Mouse (Mus musculus) gastrocnemius, adult 8-10 months (tissue): Measurements from ENCODE around the gene Tmem178. TPM values are rescaled to one million over a fixed set of nuclear protein-coding genes. Genes with fewer than 3 reads are reported as not detected.

ENCODE experiments used
- DNase-seq, 2 experiments: peaks; one replicate each; pipeline ENCODE4 v3.0.0; 2022; ENCODE audit warnings: low spot score in 2 of 2
- total RNA-seq, 4 experiments: library from RNA; stranded (reverse); gene quantifications; 2 replicates each; pipeline ENCODE4 v1.2.4; 2022

The Tmem178 gene
- under 1 TPM; 0.22 to 0.67 (median 0.34) TPM for total RNA-seq

DNA sequence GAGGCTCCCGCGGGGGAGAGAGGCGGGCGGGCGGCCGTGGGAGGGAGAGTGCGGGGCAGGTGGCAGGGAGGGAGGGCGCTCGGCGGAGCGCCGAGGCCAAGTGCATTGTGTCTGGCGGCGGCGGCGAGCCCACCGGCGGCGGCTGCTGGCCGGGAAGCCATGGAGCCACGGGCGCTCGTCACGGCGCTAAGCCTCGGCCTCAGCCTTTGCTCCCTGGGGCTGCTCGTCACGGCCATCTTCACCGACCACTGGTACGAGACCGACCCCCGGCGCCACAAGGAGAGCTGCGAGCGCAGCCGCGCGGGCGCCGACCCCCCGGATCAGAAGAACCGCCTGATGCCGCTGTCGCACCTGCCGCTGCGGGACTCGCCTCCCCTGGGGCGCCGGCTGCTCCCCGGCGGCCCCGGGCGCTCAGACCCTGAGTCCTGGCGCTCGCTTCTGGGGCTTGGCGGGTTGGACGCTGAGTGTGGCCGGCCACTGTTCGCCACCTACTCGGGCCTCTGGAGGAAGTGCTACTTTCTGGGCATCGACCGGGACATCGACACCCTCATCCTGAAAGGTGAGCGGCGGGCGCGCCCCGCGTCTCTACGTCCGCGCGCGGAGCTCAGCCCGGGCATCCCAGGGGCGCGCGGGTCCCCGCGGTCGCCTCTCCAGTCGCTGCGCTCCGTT lies at the start of gene Tmem178:
Gene Tmem178, plus strand, starts transcription at position 103 of the 669 bp plus-strand sequence.
- no peak for DNase-seq

GRCm38 (mm10) chr17:80896481-80896880 lies 48.0 kb upstream of the Tmem178 start:
- no peak for DNase-seq

DNA sequence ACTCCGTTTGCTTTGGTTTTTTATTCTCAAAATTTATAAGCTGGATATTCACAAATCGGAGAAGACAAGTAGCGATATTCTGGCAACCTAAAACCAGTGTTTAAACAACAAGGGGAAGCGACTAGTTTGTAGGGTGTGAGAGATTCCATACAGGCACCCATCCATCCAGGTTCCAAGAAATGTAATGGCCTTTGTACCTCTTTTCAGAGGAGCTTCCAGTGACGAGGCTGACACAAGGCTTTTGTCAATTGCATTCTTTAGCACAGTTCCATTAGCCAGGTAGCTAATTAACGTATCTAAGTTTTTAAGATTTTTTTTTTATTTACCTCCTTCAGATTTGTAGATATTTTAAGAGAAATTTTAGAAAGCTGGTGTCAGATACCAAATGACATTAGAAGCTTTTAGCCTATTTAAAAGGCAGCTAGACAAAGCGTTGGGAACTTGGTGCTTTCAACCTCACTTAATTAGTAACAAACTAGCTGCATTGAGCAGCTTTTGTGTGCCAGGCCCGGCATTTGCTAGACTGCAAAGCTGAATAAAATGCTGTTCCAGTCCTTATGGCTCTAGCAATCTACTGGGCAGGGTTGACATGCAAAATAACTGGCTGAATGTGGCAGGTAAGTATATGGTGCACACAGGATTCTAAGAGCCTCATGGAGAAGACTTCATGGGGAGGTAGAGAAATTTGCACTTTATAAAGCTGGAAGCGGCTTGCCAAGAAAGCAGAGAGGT lies 46.6 kb upstream of the Tmem178 start:
- DNase-seq = no peak

GRCm38 (mm10) chr17:80899513-80900199 lies 44.8 kb upstream of the Tmem178 start:
- no peak for DNase-seq

- no peak for DNase-seq
Observed at GRCm38 (mm10) chr17:80900200-80900520, 44.3 kb upstream of the Tmem178 start.

DNA sequence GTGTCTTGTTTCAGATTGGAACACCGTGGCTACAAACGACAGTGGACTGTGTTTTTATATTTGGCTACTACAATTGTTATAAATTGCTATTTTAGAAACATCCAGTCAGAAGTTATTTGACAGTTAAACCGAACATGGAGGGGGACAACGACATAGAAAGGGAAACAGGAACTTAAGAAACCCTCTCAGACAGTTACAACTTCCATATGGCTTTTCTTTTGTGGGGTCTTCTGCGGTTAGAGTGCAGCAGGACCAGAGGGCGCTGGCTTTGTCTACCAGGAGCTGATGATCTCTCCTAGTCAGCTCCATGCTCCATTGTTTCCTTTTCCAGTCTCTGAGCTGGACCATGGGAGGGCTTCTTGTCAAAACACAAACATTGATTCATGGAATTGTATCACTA lies 42.5 kb upstream of the Tmem178 start:
- DNase-seq = no peak

DNA sequence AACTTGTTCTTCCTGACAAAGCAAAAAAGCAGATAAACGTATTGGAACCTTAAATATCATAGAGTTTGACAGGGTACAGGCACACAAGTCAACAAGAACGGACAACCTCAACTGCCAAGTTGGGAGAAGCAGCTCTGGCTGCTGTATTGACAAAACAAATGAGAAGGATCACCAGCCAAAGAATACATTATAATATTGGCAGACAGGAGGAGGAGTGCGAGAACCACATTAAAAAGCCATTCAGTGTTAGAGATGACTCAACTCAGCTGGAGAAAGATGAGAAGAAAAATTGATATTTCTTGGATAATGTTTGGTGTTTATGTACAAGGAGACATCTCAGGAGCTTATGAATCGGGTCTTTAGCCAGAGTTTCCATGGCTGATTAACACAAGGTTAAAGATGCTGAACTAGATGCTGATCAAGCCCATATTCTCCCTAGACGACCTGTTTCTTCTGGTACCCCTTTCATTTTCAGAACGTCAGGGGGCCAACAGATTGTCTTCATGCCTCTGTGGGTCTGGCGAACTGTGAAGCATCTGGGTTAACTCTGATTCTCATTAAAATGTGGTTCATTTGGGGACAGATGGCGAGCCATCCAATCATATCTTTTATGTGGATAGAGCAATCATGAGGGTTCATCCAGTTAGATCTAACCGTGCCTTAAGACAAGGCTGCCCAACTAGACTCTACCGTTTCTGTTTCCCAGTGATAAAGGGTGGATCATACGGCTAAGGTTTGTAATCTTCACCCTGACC lies 41.1 kb upstream of the Tmem178 start:
- no peak for DNase-seq

DNA sequence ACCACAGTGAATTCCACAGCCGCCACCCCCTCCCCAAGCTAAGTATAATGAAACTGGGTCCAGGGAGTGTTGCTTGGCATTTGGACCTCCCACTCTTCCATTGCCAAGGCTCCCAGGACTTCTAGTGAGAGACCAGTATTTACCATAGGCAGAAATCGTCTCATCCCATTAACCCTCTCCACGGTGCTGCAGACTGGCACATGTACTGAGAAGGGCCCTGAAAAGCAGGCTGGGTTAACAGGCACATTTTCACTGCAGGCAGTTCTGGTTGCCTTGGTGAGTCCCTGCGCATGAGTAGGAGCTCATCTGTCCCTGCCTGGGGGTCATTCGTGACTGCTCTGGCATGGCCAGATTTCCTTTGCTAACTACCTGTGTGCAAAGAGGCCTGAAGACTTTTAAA lies 40.4 kb upstream of the Tmem178 start:
- DNase-seq = no peak

DNA sequence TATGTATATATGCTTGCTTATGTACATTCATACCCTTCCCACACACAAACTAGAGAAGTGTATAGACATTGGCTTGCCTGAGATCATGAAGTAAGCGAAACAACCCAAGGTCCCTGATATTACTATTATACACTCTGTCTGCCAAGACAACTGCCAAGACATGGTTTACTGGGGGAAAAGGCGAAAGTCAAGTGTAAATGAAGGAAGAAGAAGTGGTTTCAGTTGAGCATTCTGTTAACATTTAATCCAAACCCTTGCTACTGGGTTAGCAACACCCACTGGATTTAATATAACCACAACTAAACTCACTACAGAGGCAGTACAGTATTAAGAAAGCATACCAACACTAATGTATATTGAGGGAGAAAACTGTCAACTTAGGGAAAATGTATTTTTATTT lies 28.8 kb upstream of the Tmem178 start:
- no peak for DNase-seq

- no peak for DNase-seq
Observed at GRCm38 (mm10) chr17:80919261-80919660, 25.2 kb upstream of the Tmem178 start.

DNA sequence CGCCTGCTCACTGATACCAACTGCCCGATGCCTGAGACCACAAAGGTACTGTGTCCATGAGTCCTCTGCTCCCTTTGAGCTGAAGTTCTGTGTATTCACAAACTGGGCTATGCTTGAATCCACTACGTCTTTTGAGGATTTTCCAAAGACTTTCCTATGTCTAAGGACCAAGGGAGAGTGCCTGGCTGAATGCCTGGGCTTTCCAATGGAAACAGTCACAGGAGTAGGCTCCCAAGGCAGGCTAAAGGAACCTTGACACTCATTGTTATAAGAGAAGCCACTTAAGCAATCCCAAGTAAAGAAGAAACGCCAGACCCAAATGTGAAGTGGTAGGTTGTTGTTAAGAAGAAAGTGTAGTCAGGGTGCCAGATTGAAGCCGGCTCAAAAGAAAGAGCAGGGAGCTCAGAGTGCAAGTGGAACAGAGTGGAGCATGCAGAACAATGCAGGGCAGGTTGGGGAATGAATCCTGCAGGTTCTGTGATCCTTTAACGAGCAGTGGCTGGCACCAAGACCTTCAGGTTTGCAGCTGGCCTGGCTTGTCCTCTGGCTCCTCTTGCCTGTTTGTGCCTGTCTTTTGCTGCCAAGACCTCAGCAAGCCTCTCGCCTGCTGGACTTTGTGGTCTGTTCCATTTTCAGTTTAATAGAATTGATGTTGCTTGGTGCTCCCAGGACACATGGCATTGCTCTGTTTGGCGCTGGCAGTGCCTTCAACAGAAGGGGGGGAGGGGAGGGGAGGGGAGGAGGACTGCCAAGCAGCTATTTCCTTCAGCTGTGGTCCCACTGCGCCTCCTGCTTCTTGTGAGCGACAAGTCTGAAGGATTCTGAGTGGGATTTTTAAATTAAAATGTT lies 22.9 kb upstream of the Tmem178 start:
- DNase-seq = no peak

- no peak for DNase-seq
Observed at GRCm38 (mm10) chr17:80925554-80925953, 18.9 kb upstream of the Tmem178 start.

DNA sequence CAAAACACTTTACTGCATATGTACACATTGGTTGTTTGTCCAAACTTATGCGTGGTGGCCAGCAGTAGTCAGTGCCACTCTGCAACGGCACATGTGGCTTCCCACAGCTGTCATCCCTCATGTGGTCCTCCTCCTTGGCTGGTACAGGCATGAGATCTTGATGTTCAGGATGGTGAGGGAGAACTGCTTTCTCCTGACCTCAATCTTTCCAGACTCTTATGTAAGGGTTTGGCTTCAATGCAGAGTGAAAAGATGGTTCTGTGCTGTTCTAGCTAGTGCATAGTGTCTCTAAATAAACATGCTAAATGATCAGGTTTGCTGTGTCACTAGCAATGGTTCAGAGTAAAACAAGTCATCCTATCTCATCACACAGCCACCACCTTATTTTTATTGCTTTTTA lies 17.3 kb upstream of the Tmem178 start:
- no peak for DNase-seq

DNA sequence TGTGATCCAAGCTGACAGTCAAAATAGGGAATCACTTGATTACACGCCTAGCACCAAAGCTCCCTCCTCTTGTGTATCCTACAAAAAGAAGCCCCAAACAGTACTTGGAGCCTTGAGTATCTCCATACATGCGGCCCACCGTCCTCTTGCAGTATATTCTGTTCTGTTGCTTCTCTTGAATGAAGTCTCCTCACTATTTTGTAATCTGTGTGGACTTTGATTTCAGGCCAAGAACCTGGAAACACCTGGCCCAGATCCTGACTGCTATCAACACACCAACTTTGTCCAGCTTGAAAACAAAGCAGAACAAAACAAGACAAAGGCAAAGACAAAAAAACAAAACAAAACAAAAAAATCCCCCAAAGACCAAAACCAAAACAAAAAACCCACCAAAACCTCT lies 11.7 kb upstream of the Tmem178 start:
- DNase-seq = no peak

- no peak for DNase-seq
Observed at GRCm38 (mm10) chr17:80933401-80934029, 10.9 kb upstream of the Tmem178 start.

- peak in 1 of 2 experiments; percentile 20 for DNase-seq
Observed at GRCm38 (mm10) chr17:80935807-80936519, 8.5 kb upstream of the Tmem178 start.

DNA sequence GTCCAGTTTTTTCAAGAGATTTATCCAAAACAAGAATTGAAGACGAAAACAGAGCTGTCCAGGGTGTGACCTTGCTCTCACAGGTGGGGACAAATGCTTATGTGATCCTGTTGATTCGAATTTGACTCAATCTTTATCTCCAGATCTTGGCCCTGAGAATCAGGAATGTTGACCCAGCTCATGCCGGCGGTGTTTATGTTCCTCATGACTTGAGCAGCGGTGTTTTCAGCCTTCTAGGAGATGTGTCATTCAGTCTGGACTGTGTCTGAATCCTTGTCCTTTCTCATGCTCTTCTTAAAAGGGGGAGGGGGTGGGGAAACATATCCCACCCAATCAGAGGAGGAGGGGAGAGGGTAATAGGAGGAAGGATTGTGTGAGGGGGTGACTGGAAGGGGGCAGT lies 7.9 kb upstream of the Tmem178 start:
- DNase-seq = no peak

GRCm38 (mm10) chr17:80939833-80940232 lies 4.6 kb upstream of the Tmem178 start:
- DNase-seq = no peak

- DNase-seq = no peak
Observed at GRCm38 (mm10) chr17:80941857-80942256, 2.6 kb upstream of the Tmem178 start.
